Mouse (Mus musculus): ENCODE results near the gene Ubox5. TPM values are rescaled to one million over a fixed set of nuclear protein-coding genes. Genes with fewer than 3 reads are reported as not detected.
A peak's percentile ranks its signal among the peaks of the same experiment; 100 is the strongest.

Ubox5 gene
- polyA plus RNA-seq, 1 experiment from 2014 or later = 13.9 TPM

GRCm38 (mm10) chr2:130564983-130565382 lies 64.9 kb downstream of the Ubox5 start:
- H3K4me1 ChIP-seq = peaks cover 18% of the 10 kb centered on the region
- H3K36me3 ChIP-seq = peaks cover 19% of the 10 kb centered on the region
- WGBS = 87% methylated on average over 8 of the region's 8 CpGs
- H3K27me3 ChIP-seq = no peaks in the 10 kb centered on the region
- peak overlapping the region; percentile 96 for H3K4me2 ChIP-seq (replicated peaks)
- peak overlapping the region; percentile 89 for H3K4me3 ChIP-seq
- H3K27ac ChIP-seq = no peak overlapping the region
- no peak overlapping the region for H3K9ac ChIP-seq
- no peaks in the 10 kb centered on the region for H3K9me3 ChIP-seq (replicated peaks)
- ATAC-seq (ENCODE audit: low FRiP score) = no peak

- Histone ChIP-seq H3K27me3 (no peaks in the 10 kb centered on the region), H3K27ac (no peak overlapping the region), H3K9me3 (replicated peaks) (no peaks in the 10 kb centered on the region), H3K9ac (peak overlapping the region; percentile 94), H3K4me1 (peaks cover 18% of the 10 kb centered on the region), H3K4me3 (peak overlapping the region; percentile 89), H3K36me3 (peaks cover 19% of the 10 kb centered on the region), H3K4me2 (replicated peaks) (peak overlapping the region; percentile 96)
- under 1% methylated on average over 23 of the region's 23 CpGs for WGBS
- ATAC-seq (ENCODE audit: low FRiP score) = peak; percentile 11
Measured at GRCm38 (mm10) chr2:130564063-130564462, 65.8 kb downstream of the Ubox5 start.

GRCm38 (mm10) chr2:130563212-130564055 lies 66.4 kb downstream of the Ubox5 start, which contains the start of gene Mrps26:
Gene Mrps26 (plus strand): TSS chr2:130563742.
- Histone ChIP-seq H3K36me3 (peaks cover 19% of the 10 kb centered on the region), H3K9ac (peak within 1 kb of the TSS; percentile 94), H3K27me3 (no peaks in the 10 kb centered on the region), H3K4me1 (peaks cover 18% of the 10 kb centered on the region), H3K27ac (peak within 1 kb of the TSS; percentile 68), H3K9me3 (replicated peaks) (no peaks in the 10 kb centered on the region), H3K4me2 (replicated peaks) (peak within 1 kb of the TSS; percentile 96), H3K4me3 (peak within 1 kb of the TSS; percentile 89)
- under 1% methylated on average over 60 of the region's 61 CpGs for whole genome bisulfite sequencing
- peak; percentile 98 for ATAC-seq (ENCODE audit: low FRiP score)

GRCm38 (mm10) chr2:130558015-130558414 lies 71.8 kb downstream of the Ubox5 start:
- peaks cover 5% of the 10 kb centered on the region for H3K4me1 ChIP-seq
- no peaks in the 10 kb centered on the region for H3K9me3 ChIP-seq (replicated peaks)
- ATAC-seq (ENCODE audit: low FRiP score) = no peak
- H3K27ac ChIP-seq = no peak overlapping the region
- 67% methylated on average over 2 of the region's 2 CpGs for WGBS
- H3K27me3 ChIP-seq = no peaks in the 10 kb centered on the region
- H3K4me3 ChIP-seq = no peak overlapping the region
- peaks cover 47% of the 10 kb centered on the region for H3K36me3 ChIP-seq
- no peak overlapping the region for H3K4me2 ChIP-seq (replicated peaks)
- no peak overlapping the region for H3K9ac ChIP-seq

- WGBS = 90% methylated on average over 2 of the region's 2 CpGs
- Histone ChIP-seq H3K4me1 (no peaks in the 10 kb centered on the region), H3K36me3 (peaks cover 51% of the 10 kb centered on the region), H3K27ac (no peak overlapping the region), H3K4me3 (no peak overlapping the region), H3K9ac (no peak overlapping the region), H3K9me3 (replicated peaks) (no peaks in the 10 kb centered on the region), H3K4me2 (replicated peaks) (no peak overlapping the region), H3K27me3 (no peaks in the 10 kb centered on the region)
- no peak for ATAC-seq (ENCODE audit: low FRiP score)
Measured at GRCm38 (mm10) chr2:130557462-130557861, 72.4 kb downstream of the Ubox5 start.

GRCm38 (mm10) chr2:130556292-130556691 lies 73.5 kb downstream of the Ubox5 start:
- Histone ChIP-seq H3K27me3 (no peaks in the 10 kb centered on the region), H3K4me1 (no peaks in the 10 kb centered on the region), H3K9me3 (replicated peaks) (no peaks in the 10 kb centered on the region), H3K36me3 (peaks cover 63% of the 10 kb centered on the region), H3K4me2 (replicated peaks) (no peak overlapping the region), H3K9ac (no peak overlapping the region), H3K27ac (no peak overlapping the region), H3K4me3 (no peak overlapping the region)
- WGBS = 76% methylated on average over 1 of the region's 1 CpGs
- no peak for ATAC-seq (ENCODE audit: low FRiP score)

GRCm38 (mm10) chr2:130554841-130555240 lies 75.0 kb downstream of the Ubox5 start:
- no peak overlapping the region for H3K27ac ChIP-seq
- no peak for ATAC-seq (ENCODE audit: low FRiP score)
- H3K4me1 ChIP-seq = no peaks in the 10 kb centered on the region
- H3K9me3 ChIP-seq (replicated peaks) = no peaks in the 10 kb centered on the region
- H3K9ac ChIP-seq = no peak overlapping the region
- no peak overlapping the region for H3K4me3 ChIP-seq
- no peak overlapping the region for H3K4me2 ChIP-seq (replicated peaks)
- H3K27me3 ChIP-seq = no peaks in the 10 kb centered on the region
- WGBS = 90% methylated on average over 7 of the region's 7 CpGs
- H3K36me3 ChIP-seq = peaks cover 73% of the 10 kb centered on the region

- Histone ChIP-seq H3K4me2 (replicated peaks) (no peak overlapping the region), H3K4me3 (no peak overlapping the region), H3K9ac (no peak overlapping the region), H3K4me1 (no peaks in the 10 kb centered on the region), H3K9me3 (replicated peaks) (no peaks in the 10 kb centered on the region), H3K27me3 (no peaks in the 10 kb centered on the region), H3K27ac (no peak overlapping the region), H3K36me3 (peaks cover 87% of the 10 kb centered on the region)
- no peak for ATAC-seq (ENCODE audit: low FRiP score)
- WGBS = 92% methylated on average over 8 of the region's 8 CpGs
Measured at GRCm38 (mm10) chr2:130546957-130547356, 82.9 kb downstream of the Ubox5 start.

- no peak overlapping the region for H3K27ac ChIP-seq
- H3K27me3 ChIP-seq = no peaks in the 10 kb centered on the region
- H3K4me2 ChIP-seq (replicated peaks) = no peak overlapping the region
- no peak overlapping the region for H3K9ac ChIP-seq
- 90% methylated on average over 9 of the region's 9 CpGs for WGBS
- ATAC-seq (ENCODE audit: low FRiP score) = no peak
- no peaks in the 10 kb centered on the region for H3K9me3 ChIP-seq (replicated peaks)
- no peak overlapping the region for H3K4me3 ChIP-seq
- H3K36me3 ChIP-seq = peaks cover 88% of the 10 kb centered on the region
- H3K4me1 ChIP-seq = no peaks in the 10 kb centered on the region
Measured at GRCm38 (mm10) chr2:130540266-130540665, 89.6 kb downstream of the Ubox5 start.

Other genes starting within 250 kb of the Ubox5 start
- gene Cpxm1, start 232.5 kb downstream of the Ubox5 start, polyA plus RNA-seq (2016; fragmentation: Nextera tagmentation; extraction: Ambion mirVana) = 53.3 and 57.0 TPM in 2 replicates
- gene Gm28372, start 224.8 kb downstream of the Ubox5 start, polyA plus RNA-seq (2016; fragmentation: Nextera tagmentation; extraction: Ambion mirVana) = 0.34 TPM in 1 of 2 replicates, not detected in the other
- gene 1700020A23Rik, start 224.8 kb downstream of the Ubox5 start, polyA plus RNA-seq (2016; fragmentation: Nextera tagmentation; extraction: Ambion mirVana) = 0.35 TPM in 1 of 2 replicates, not detected in the other
- gene Tmem239, start 223.6 kb downstream of the Ubox5 start, polyA plus RNA-seq (2016; fragmentation: Nextera tagmentation; extraction: Ambion mirVana) = not detected in 2 replicates
- gene Vps16, start 205.7 kb downstream of the Ubox5 start, polyA plus RNA-seq (2016; fragmentation: Nextera tagmentation; extraction: Ambion mirVana) = 107 and 115 TPM in 2 replicates
- 12.3 and 12.4 TPM in 2 replicates for gene Pced1a, start 205.3 kb downstream of the Ubox5 start, polyA plus RNA-seq (2016; fragmentation: Nextera tagmentation; extraction: Ambion mirVana)
- 129 and 138 TPM in 2 replicates for gene Ptpra, start 179.8 kb downstream of the Ubox5 start, polyA plus RNA-seq (2016; fragmentation: Nextera tagmentation; extraction: Ambion mirVana)
- gene Mrps26, start 66.3 kb downstream of the Ubox5 start, polyA plus RNA-seq (2016; fragmentation: Nextera tagmentation; extraction: Ambion mirVana) = 70.7 and 73.3 TPM in 2 replicates
- gene Oxt, start 53.9 kb downstream of the Ubox5 start, polyA plus RNA-seq (2016; fragmentation: Nextera tagmentation; extraction: Ambion mirVana) = not detected in 2 replicates
- not detected in 2 replicates for gene Avp, start 47.5 kb downstream of the Ubox5 start, polyA plus RNA-seq (2016; fragmentation: Nextera tagmentation; extraction: Ambion mirVana)
- 16.9 and 17.1 TPM in 2 replicates for gene Fastkd5, start within 50 bp of the Ubox5 start, polyA plus RNA-seq (2016; fragmentation: Nextera tagmentation; extraction: Ambion mirVana)
- 8.4 TPM in 2 replicates for gene Lzts3, start 12.8 kb upstream of the Ubox5 start, polyA plus RNA-seq (2016; fragmentation: Nextera tagmentation; extraction: Ambion mirVana)
- gene Ddrgk1, start 34.6 kb upstream of the Ubox5 start, polyA plus RNA-seq (2016; fragmentation: Nextera tagmentation; extraction: Ambion mirVana) = 58.0 and 63.5 TPM in 2 replicates
- gene Itpa, start 37.6 kb upstream of the Ubox5 start, polyA plus RNA-seq (2016; fragmentation: Nextera tagmentation; extraction: Ambion mirVana) = 130 and 133 TPM in 2 replicates
- gene Slc4a11, start 67.5 kb upstream of the Ubox5 start, polyA plus RNA-seq (2016; fragmentation: Nextera tagmentation; extraction: Ambion mirVana) = 0.52 and 0.63 TPM in 2 replicates

All from hindbrain, embryonic 12.5 days (tissue).